Mouse (Mus musculus) G1E-ER4 (cell line): ENCODE measurements around the gene Clcn6. TPM values are rescaled to one million over a fixed set of nuclear protein-coding genes. Genes with fewer than 3 reads are reported as not detected.

Experiments
- GATA1 ChIP-seq: IDR thresholded peaks from one replicate; pipeline ENCODE4 v1.8.0; 2012; ENCODE audit warnings: low read length, inconsistent platforms
- polyA plus RNA-seq: library from polyadenylated mRNA; stranded (reverse); fragments of >175 nt; gene quantifications from 2 replicates; pipeline ENCODE4 v1.2.3, GENCODE M21; 2012

Clcn6 gene
- polyA plus RNA-seq, 1 experiment = 4.1 TPM

- no peak for TF ChIP-seq GATA1
Measured at GRCm38 (mm10) chr4:148024003-148024402, 14.6 kb downstream of the Clcn6 start.

GRCm38 (mm10) chr4:148018410-148018809 lies 20.2 kb downstream of the Clcn6 start:
- TF ChIP-seq GATA1 = no peak

DNA sequence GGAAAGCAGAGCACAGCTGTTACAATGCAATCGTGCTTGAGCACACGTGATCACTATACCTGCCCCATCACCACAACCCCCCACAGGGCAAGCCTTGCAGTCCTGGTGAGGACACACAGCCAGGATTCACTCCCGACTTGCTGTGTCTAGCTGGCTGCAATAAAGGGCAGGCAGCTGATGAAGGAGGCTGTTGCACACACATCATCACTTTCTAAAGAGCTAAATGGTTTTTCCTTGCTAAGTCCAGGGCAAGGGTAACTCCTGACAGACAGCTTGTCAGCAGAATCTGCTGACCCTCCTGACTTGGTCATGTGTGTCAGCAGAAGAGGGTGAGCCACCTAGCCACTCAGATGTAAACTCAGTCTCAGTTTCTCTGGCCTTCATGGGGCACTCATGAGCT lies 21.6 kb downstream of the Clcn6 start:
- no peak for TF ChIP-seq GATA1

GRCm38 (mm10) chr4:148015418-148015817 lies 23.2 kb downstream of the Clcn6 start:
- TF ChIP-seq GATA1 = no peak

- TF ChIP-seq GATA1 = no peak
Measured at GRCm38 (mm10) chr4:148012216-148012615, 26.4 kb downstream of the Clcn6 start.

DNA sequence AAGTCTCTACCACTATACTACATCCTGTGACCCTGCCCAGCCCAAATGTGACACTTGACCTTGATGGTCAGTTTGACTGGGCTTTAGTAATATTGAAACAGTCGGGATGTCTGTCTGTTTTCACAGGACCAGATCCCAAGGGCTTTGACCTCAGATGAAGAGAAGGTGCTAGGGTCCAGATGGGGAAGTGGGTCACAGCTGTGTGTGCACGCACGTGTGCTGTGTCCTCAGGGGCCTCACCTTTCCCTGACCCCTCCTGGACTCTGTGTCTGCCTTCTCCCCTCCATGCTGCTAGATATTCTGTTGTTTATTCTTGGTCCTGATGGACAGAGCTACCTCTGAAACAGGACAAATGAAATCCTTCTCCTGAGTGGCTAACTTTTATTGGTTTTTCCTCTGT lies 27.3 kb downstream of the Clcn6 start:
- TF ChIP-seq GATA1 = no peak

GRCm38 (mm10) chr4:148009641-148010040 lies 29.0 kb downstream of the Clcn6 start:
- TF ChIP-seq GATA1 = no peak

DNA sequence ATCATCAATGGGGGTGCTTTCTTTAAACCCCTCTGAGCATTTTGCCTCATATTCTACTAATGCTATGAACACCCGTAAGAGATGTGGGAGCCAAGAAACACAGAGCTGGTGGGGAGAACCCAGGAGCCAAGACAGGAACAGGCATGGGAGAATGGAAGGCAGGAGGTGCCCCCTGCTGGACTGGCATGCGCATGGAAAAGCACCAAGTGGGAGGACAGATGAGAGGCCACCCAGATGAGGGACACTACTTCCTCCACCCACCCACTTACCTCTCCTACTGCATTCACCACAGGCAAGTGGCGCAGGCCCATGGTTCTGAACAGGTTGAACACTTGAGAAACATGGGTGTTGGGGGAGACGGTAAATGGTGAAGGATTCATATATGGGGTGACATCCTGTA lies 30.2 kb downstream of the Clcn6 start:
- TF ChIP-seq GATA1 = no peak

- TF ChIP-seq GATA1 = no peak
Measured at GRCm38 (mm10) chr4:148004361-148004760, 34.3 kb downstream of the Clcn6 start.

DNA sequence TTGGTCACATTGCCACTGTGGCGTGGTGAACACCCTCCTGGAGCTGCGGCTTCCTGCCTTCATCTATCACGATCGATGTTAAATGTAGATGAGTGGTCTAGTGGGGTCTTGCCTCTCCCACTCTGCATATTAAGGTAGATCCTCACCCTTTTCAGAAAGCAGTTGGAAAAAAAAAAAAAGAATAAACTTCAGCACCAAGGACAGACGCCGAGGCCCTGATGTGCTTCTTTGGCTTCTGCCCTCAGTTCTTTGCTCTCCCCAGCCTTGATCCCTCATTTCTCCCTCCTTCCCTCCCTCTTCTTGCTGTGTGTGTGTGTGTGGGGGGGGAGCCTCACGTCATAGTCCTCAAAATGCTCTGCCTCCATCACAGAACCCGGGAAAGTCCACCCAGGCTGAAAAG lies 36.8 kb downstream of the Clcn6 start:
- no peak for TF ChIP-seq GATA1

DNA sequence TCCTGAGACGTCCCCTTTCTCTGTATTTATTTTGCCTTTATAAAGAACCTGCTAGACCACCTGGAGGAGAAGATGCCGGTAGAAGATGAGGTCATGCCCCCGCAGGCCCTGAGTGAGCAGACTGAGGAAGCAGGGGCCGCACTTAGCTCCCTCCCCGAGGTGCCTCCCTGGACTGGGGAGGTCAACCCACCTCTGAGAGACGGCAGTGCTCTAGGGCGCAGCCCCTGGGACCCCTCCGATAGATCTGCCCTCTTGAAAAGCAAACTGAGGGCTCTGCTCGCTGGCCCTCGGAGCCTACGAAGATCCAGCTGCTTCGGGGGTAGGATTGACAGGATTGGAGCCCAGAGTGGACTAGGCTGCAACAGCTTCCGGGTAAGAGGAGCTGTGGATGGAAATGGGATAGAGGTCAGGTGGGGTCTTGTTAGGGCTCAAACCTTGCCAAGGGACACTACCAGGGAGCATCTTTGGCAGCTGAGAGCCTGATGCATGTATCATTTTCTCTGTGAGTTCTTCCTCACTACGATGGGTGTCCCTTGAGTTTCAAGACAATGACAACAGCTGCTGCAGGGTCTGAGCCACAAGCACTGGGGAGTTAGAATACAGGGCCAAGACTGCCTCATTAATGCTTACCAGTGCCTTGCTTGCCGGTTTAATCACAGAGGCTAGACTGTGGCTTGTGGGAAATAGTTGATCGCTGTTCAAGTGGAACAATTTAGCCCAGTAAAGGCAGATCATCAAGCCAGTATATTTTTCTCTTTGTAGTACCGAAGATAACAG lies 37.4 kb downstream of the Clcn6 start:
- TF ChIP-seq GATA1 = no peak

GRCm38 (mm10) chr4:148000202-148000772 lies 38.3 kb downstream of the Clcn6 start, which contains the start of gene Nppa:
Gene Nppa, plus strand, starts transcription at chr4:148000722.
- no peak for TF ChIP-seq GATA1

DNA sequence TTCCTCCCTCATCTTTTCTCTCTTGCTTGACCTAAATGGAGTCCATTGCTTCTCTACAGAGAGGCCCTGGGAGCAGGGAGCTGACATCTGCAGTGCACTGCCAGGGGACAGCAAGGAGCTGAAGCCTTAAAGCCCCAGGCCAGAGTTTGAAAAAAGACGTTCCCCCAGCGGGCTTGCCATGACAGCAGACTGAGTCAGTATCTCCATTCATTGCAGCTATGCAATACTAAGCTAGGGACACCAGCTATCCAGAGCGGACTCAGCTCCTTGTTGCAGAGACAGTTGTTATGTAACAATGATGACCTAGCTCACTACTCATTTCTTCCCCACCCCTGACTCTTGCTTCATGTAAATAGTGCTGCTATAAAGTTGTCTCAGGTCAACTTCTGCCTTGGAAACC lies 43.3 kb downstream of the Clcn6 start:
- no peak for TF ChIP-seq GATA1

GRCm38 (mm10) chr4:147993571-147994095 lies 45.0 kb downstream of the Clcn6 start:
- no peak for TF ChIP-seq GATA1

DNA sequence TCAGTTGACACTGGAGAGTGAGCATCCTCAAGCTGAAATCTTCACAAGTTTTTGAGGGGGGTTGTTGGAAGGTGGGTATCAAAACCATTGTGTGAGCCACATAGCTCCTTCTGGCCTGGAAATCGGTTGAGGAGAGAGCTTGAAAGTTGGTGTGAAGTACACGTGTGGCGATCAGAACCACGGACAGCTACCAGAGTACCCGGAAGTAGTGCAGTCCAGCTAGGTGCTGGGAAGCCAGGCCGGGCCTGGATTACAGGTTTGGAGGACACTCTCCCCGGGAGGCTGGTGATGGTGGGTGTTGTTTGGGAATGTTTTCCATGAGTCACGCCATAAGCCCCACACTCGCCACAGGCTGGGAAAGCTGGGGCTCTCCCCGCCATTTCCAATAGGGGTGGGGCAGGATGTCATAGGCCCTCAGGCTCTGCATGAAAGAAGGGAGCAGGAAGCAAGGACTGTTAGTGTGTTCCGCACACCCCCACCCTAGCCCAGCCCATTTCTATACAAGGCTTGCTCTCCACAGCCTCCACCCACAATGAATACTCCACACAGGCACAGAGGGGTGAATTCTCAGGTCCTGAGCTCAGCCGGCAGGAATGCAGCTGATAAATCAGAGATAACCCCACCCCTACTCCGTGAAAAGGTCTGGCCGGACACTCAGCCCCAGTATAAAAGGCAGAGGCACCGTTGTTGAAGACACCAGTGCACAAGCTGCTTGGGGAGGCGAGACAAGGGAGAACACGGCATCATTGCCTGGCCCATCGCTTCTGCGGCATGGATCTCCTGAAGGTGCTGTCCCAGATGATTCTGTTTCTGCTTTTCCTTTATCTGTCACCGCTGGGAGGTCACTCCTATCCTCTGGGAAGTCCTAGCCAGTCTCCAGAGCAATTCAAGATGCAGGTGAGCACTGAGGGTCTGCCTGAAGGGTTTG lies 53.2 kb downstream of the Clcn6 start, which contains the start of gene Nppb:
Gene Nppb (plus strand): TSS at position 584 of the 928 bp plus-strand sequence.
- no peak for TF ChIP-seq GATA1

GRCm38 (mm10) chr4:147979441-147979860 lies 59.2 kb downstream of the Clcn6 start:
- TF ChIP-seq GATA1 = no peak

GRCm38 (mm10) chr4:147978391-147978790 lies 60.2 kb downstream of the Clcn6 start:
- no peak for TF ChIP-seq GATA1
